Mouse (Mus musculus) kidney, postnatal 4 days (tissue): ENCODE data around the gene Gale.
A peak's percentile ranks its signal among the peaks of the same experiment; 100 is the strongest.
"Not testable (repeated sequence)": the region's sequence is repeated elsewhere in the genome, so short reads cannot be mapped to it uniquely, and the experiment has no call there.

ENCODE experiments used
- DNase-seq, 2 experiments: peaks; one replicate each; pipeline ENCODE4 v3.0.0; 2021; ENCODE audit warnings: mixed read lengths in 2 of 2

The Gale gene

DNA sequence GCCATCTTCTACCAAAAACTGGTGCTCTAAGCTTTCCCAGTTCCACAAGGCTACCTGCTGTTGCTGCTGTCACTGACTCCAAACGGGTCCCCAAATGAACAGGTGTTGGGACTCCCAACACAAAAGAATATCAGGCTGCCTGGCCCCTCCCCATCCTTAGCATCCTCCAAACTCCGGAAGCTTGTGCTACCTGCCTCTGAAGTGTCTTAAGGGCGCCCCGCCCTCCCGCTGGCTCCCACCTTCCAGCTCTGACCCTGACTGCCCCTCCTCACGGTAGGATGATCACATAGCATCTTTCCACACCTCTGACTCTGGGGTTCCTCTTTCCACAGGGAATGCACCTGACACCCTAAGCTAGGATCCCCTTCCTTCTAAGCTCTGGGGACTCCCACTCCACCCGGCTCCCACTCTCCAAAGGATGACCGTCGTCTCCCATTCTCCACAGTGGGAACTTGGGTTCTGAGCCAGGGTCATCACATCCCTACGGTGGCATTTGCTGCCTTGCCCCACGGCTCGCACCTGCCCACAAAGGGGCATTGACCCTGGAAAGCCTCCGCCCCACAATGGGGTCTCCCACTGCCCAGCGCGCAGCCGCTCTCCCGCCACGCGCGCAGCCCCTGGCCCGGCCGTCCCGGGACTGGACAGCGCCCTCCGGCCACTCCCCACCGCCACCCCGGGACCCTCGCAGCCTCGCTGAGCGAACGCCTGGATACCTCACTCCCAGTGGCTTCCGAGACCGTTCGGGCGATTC, 8.5 kb downstream of the Gale start:
- peak in 1 of 2 experiments; percentile 33 for DNase-seq

DNA sequence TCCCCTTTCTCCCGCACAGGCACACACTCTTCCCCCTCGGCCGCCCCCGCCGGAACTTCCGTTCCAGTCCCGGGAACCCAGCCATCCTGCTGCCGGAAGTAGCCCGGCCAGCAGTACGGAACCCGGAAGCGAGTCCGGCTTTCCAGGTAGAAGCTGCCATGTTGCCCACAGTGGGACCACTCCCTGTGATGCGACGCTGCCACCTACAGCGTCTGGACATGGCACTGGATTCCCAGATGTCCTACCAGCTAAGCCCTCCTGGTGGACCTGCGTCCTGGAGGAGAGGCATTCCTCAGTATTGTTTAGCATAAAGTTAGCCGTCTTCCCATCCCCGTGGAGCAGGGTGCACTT, 9.0 kb downstream of the Gale start, which contains the start of gene Lypla2:
Gene Lypla2 (minus strand): TSS at position 71 of the 351 bp plus-strand sequence.
- peak; percentile 91 to 93 for DNase-seq

DNA sequence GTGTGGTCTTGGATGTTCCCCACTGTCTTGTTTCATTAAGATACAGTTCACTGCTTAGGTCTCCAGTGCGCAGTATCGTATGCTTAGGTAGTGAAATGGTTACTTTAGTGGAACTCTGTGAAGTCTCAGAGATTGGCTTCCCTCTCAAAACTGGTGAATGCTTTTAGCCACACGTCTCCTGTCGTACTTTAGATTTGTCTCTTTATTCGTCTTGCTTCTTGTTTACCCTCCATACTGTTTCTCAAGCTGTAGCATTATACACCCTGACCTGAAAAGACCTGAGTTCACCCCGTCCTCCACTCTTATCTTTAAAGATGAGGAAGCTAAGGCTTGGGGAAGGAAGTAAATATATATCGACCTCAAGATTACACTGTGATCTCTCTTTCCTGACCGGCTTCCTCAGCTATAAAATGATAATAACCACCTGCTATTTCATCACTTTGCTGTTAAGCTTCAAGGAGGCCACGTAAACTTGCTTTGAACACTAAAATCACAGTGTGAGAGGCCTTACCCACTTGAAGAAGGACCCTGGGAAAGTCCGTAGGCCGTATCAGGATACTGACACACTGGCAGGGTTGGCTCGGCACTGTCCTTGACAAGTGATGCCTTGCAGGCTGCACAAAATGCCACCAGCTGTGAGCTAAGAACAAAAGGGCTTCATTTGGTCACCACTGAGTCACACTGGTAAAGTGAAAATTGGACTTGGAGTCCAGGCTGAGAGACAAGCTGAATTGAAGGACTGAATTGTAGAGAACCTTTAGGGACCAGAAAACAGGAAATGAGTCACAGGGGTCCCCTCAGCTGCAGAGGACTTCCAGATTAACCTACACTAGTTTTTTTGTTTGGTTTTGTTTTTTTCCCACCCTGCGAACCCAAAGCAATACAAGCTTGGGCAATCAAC, 9.6 kb downstream of the Gale start:
- no peak for DNase-seq

DNA sequence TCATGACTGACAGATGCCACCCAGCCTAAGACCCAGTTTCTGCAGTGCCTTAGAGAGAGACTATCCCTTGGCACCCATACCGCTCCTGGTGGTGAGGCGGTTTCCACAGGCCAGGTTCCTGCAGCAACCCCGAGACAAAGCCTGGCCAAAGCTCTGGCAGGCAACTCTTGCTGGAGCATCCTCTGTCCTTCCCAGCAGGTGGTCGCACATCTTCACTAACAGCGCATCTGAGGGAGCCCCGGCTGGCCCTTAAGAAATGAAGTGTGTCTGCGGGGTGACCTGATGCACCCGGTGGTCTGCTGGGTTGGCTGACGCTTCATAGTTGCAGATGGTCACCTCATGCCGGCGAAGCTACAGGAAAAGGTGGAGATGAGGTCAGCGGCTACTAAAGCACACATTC, 12.6 kb downstream of the Gale start:
- DNase-seq = no peak

DNA sequence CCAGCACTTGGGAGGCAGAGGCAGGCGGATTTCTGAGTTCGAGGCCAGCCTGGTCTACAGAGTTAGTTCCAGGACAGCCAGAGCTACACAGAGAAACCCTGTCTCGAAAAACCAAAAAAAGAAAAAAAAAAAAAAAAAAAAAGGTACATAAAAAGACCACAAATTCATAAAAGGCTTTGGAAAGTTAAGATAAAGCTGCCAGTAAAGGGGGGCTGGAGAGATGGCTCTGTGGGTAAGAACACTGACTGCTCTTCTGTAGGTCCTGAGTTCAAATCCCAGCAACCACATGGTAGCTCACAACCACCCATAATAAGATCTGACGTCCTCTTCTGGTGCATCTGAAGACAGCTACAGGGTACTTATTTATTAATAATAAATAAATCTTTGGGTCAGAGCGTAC, 16.7 kb downstream of the Gale start:
- DNase-seq = not testable (repeated sequence)

DNA sequence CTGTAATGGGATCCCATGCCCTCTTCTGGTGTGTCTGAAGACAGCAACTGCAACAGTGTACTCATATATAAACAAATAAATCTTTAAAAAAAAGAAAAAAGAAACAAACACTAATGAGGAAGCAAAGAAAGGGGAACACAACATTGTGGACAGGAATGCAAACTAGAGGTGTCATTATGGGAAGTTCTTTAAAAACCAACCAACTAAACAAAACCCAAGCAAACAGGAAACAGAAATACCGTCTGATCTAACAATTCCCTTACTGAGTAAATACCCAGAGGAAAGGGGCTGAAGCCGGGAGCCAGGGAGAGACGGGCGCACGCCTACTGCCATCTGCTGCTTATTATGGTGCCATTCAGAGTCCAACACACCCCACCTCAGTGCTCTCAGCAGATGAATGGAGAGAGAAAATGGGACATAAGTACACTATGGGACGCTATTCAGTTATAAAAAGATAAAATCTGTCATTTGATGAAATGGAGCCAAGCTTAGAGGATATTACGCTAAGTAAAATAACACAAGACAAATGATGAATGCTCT, 18.1 kb downstream of the Gale start:
- no peak for DNase-seq

DNA sequence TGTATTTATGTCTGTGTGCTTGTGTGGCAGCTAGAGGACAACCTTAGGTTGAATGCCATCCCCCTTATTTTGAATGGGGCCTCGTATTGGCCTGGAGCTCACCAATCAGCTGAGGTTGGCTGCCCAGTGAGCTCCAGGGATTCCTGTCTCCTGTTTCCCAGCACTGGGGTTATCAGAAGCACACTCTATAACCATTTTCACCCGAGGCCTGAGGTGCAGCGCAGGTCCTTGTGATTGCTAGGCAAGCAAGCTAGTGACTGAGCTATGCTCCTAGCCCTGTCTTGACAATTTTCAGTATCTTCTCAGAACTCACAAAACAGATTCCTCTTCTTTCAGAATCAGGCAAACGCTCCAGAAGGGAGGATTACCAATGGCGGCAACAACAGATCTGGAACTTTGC, 21.0 kb downstream of the Gale start:
- DNase-seq = no peak

DNA sequence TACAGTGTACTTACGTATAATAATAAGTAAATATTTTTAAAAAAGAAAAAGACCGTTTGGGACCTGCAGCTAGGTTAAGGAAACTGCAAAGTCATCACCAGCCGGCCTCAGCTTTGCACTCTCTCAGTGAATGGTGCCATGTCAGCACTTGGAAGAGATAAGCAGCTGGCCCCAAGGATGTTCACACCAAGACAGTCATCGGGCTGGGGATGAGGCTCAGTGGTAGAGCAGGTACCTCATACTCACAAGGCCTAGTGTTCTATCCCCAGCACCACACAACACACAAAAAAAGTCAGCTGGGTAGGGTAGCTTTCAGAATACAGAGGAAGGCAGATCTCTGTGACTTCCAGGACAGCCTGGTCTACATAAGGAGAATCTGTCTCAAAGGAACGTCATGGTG, 21.7 kb downstream of the Gale start:
- no peak for DNase-seq

DNA sequence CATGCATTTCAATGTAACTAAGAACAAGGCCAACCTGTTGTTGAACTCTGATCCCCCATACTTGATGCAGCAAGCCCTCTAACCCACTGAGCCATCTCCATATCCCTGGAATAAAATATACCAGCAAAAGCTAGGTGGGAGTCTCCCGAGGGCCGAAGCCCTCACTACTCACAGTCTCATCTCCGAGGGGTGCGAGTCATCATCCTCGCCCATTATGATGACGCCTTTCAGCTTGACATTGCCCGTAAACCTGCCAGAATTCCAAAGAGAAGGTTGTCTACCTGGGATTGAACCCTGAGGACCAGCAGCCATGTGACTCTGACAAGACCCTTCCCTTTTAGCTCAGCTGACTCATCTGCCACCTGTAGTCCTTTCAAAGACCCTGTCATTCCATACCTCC, 22.2 kb downstream of the Gale start:
- DNase-seq = no peak

DNA sequence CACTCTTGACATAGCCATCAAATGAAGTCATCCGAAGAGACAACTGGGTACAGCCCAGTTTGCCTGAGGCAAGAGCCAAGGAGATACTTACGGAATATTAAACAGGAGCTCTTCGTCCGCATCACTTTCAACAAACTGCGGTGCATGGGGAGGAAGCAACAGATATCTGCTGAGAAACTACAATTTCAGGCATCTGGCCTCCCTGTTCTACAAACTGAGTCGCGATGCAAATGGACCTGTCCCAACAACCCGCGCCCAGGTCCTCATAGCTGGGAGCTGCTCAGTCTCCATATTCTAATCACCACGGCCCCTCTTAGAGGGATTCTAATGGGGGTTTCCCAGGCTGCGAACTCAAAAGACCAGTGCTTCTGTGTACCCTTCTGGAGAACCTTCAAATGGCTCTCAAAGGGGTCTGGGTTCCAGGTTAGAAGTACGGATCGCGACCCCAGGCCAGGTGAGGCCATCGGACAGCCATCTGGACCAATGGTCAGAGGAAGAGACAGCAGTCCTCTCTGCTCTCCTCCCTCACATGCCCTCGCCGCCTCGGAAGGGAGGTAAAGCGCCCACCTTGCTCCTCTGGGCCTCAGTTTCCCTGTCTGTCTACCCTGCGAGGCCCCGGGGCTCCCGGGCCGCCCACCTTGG, 22.9 kb downstream of the Gale start:
- DNase-seq = peak; percentile 22 to 37

DNA sequence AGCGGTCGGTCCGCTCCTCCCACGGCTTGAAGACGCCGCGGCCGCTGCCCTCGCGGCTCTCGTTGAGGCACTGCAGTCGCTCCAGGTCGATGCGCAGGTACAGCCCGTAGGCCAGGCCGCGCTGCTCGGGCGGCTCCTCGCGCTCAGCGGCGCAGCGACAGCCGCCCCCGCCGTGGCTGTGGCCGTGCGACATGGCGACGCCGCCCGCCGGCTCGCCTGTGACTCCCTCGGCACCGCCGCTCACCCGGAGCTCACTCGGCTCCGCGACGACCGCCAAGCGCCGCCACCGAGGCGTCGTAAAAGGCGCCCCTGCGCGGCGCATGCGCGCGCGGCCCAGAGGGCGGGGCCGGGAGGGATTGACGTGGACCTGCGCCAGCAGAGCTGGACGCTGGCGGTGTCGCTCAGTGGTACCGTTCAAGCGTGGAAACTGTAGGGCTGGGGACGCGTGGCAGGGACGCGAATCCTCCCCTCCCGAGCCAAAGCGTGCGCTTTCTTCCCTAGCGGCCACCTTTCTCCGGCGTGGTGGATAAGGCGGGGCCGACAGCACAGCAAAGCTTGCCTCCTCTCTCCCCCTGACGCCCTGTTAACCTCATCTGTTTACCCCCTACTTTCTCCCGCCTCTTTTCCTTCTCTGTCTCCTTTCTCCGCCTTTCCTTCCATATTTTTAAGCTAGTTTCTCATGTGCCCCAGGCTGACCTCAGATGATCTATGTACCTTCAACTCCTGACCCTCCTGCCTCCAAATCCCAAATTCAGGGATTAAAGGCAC, 23.6 kb downstream of the Gale start, which contains the start of gene Pithd1:
Gene Pithd1 (minus strand): TSS at position 322 of the 768 bp plus-strand sequence.
- peak; percentile 93 to 96 for DNase-seq

DNA sequence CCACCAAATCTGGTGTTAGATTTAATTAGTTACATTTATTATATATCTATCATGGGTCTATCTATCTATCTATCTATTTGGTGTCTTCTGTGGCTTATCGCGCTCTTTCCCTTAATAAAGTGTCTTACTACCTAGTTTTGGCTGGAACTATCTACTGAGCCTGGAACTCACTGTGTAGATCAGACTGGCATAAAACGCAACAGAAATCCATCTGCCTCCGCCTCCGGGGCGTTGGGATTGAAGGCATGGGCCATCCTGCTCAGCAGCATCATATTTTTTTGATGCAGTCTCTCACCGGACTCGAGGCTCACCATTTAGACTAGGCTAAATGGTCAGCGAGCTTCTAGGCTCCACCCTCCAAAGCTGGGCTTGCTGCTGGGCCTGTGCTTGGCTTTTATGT, 24.2 kb downstream of the Gale start:
- peak in 1 of 2 experiments; percentile 21 for DNase-seq

DNA sequence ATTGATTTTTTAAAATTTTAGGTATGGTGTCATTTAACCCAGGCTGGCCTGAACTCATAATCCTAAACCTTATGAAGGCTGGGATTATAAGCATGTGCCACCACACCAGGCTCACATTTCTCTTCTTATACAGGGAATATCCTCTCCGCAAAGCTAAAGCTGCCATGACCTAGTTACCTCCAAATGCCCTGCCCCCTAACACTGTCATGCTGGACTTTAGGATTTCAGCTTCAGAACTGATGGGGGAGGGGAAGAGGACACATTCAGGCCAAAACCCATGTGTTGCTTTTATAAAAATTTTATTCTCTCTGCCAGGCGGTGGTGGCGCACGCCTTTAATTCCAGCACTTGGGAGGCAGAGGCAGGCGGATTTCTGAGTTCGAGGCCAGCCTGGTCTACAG, 30.4 kb downstream of the Gale start:
- no peak for DNase-seq

DNA sequence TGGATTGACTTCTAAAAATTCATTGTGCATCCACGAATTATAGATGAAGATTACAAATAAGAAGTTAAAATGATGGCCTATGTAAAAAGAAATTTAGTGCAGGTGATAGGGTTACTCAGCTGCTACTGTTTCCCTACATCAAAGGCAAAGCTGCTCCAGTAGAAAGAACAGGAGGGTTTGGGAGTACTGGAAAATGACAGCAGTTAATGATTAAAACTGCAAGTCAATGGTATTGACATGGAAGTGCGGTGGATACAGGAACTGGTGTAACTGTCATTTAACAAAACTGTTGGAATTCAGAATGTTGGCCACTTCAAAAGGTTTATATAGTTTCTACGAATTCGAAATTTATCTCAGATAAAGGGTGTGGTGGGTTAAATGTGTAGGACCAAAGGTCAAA, 31.6 kb downstream of the Gale start:
- DNase-seq = no peak

DNA sequence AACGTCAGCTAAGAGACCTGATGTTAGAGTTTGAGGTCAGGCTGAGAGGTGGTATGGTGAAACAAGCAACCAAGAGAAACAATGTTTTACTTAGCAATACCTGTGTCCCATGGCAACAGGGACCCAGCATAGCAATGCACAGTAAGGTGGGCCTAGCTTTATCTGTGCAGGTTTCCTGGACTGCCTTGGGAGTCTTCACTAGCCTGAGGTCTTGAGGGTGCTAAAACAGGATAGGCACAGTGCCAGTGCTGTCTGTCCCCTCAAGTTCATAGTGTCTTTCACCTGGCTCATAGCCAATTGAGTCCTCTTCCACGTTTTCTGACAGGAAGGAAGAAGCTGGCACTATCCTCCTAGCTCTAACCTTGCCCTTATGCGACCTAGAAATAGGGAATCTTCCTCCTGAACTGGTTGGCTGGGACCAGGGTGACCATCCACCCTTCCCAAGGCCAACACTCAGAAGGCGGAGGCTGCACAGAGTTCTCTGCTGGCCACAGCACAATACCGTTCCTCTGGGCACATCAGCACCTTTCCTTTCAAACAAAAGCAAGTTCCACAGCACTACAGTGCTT, 40.7 kb downstream of the Gale start:
- no peak for DNase-seq

DNA sequence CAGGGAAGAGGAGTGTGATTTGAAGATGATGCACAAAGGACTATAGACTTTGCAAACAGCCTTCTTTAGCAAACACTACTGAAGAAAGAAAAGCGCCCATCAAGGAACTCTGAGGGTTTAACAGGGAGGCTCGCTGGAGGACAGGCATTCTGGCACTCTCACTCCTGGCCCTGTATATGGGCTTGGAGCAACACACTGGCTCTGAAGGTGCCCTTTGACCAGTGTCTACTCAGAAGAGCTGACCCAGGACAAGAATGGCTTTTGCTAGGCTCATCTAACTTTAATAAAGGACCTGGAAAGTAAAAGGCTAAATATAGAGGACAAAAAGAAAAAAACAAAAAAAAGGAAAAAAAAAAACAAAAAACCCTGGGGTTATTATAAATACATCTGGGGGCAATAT, 41.4 kb downstream of the Gale start:
- DNase-seq = no peak

DNA sequence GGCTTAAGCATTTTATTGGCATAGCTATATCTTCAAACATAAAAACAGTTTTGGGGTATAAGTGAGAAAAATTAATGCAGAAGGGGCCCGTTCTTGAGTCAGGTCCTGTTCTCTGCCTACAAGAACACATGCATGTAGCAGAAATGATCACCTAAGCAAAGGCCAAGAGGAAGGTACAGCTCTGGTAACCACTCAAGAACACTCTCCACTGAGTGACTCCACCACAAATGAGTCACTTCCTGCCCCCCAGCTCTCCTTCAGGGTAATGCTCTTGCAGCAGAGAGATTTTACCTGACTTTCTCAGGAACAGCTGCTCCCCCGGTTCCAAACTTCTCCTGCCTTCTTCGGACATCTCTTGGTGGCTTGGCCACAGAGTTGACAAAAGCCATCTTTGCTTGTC, 43.3 kb downstream of the Gale start:
- DNase-seq = no peak

DNA sequence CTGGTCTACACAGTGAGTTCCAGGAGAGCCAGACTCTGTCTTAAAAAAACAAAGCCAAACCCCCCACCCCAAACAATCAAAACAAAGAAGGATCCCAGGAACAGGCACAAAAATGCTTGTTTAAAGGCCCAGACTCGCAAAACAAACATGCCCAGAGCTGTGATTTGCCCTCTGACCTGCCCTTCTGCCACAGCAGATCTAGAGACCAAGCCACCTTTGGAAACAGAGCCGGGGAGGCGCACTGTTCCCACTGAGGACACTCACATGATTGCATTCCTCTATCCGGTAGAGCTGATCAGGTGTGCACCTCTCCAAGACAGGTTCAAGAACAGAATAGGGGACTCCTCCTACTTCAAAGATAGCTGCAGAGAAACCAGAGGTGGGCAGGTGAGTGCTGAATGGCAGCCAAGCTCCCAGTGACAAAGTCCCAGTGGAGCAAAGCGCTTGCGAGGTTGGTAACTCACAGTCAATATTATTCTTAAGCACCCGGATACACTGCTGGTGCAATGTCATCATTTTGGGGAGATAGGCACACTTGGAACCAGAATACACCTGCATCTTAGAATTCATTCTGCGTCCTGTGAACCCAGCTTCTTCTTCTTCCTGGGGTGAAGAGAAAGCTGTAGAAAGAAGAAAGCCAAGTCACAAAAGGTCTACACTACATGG, 45.4 kb downstream of the Gale start:
- DNase-seq = no peak

DNA sequence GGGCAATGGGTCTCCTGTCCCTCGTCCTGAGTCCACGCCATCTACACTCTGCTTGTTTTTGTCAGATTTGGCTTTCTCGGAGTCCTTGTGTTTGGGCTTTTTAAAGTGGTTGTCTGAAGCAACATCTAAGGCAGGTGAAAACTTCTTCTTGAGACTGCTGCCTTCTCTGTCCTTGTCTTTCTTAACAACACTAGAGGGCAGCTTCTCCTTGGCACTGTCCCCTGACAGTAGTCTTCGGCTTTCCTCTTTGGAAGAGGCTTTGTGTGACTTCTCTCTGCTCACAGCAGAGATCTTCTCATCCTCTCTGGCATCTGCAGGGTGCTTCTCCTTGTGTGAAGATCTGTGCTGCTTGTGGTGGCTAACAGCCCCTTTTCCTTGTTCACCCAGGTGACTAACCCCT, 47.1 kb downstream of the Gale start:
- DNase-seq = no peak

DNA sequence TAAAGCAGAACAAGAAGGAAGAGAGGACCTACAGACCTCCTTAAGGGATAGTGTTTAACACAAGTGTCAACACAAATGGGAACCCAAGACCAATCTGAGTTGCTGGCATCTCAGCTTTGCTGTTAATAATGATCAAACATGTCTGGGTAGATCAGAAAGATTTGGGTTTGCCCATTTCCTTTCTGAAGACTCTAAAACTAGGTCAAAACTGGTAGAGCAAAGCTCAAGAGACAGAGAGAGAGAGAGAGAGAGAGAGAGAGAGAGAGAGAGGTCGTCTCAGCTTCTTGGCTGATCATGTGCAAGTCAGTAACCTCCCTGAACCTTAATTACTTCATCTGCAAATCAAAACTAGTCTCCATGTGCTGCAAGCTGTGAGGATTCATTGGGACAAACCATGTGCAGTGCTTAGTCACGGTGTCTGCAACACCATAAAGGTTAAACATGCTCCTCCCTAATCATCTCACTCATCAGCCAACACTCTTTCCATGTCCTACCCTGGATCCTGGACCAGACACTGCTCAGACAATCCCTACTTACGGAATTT, 52.6 kb downstream of the Gale start:
- DNase-seq = no peak
